Mouse (Mus musculus): ENCODE measurements around the gene Olfr1358.
"Not testable (repeated sequence)": the region's sequence is repeated elsewhere in the genome, so short reads cannot be mapped to it uniquely, and the experiment has no call there.

Gene Olfr1358

GRCm38 (mm10) chr10:78517128-78517527, at the start of gene Olfr1358:
Gene Olfr1358, plus strand, starts transcription at chr10:78517428.
- DNase-seq (ENCODE audit: low spot score), result no peak

- DNase-seq (ENCODE audit: low spot score), result no peak
Measured at GRCm38 (mm10) chr10:78467761-78468310, 49.4 kb upstream of the Olfr1358 start.

- DNase-seq (ENCODE audit: low spot score), result no peak
Measured at GRCm38 (mm10) chr10:78470582-78471313, 46.5 kb upstream of the Olfr1358 start.

DNA sequence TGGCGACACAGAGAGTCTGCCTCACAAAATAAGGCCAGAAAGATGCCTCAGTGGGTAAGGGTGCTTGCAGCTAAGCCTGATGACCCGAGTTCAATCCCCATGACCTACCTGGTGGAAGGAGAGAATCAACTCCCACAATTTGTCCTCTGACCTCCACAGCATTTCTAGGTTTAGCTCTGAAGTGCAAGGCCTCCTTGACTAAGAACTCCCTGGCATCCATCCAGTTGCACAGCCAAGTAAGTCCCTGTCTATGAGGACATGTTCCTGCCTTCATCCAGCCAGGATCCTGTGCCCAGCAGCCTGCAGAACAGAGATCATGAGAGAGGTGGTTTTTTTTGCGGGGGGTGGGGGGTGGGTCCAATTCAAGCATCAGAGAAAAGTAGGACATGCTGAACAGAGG, 45.2 kb upstream of the Olfr1358 start:
- no peak for DNase-seq (ENCODE audit: low spot score)

DNA sequence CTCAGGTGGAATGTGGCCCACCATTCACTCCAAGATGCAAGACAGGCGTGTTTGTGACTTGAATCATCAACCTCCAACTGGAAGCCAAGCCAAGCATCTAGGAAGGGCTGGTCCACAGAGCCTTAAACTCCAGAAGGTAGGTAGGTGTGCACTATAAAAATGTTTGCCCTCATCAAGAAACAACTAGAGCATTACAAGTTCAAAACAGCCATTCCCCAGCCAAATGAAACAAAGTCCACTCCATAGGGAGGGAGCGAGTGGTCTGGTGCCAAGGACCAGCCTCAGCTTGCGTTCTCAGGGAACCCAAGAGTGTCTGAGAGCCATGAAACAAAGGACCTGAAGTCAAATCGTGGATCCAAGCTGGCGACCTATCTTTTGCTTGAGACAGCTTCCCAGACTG, 43.8 kb upstream of the Olfr1358 start:
- DNase-seq (ENCODE audit: low spot score), result no peak

GRCm38 (mm10) chr10:78474759-78475158, 42.5 kb upstream of the Olfr1358 start:
- DNase-seq (ENCODE audit: low spot score), result no peak

GRCm38 (mm10) chr10:78476821-78477220, 40.4 kb upstream of the Olfr1358 start:
- no peak for DNase-seq (ENCODE audit: low spot score)

GRCm38 (mm10) chr10:78480954-78481927, 36.0 kb upstream of the Olfr1358 start:
- DNase-seq (ENCODE audit: low spot score), result no peak

DNA sequence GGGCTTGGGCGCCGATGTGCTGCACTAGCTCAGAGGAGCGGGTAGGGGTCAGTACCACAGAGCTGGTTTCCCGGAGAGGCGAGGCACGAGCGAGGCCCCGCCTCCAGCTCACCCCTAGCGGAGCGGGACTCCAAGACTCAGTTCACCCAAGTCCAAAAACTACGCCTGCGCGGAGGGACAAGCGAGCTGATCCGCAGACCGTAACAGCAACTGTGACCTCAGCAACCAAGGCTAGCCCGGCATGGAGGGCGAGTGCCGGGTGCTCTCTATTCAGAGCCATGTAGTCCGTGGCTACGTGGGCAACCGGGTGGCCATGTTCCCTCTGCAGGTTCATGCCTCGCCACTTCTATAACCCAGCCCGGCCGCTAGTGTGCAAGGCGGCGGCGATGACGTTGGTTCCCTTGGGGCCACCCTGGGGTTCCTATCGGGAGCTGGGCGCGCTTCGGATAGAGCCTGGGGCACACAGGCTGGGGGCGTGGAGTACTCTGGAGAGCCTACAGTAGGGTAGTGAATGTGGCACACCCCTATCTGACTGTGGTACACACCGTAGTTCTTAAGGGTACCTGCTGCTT, 35.2 kb upstream of the Olfr1358 start:
- DNase-seq (ENCODE audit: low spot score), result peak; percentile 65

GRCm38 (mm10) chr10:78485369-78485768, 31.9 kb upstream of the Olfr1358 start:
- DNase-seq (ENCODE audit: low spot score), result not testable (repeated sequence)

- DNase-seq (ENCODE audit: low spot score), result no peak
Measured at GRCm38 (mm10) chr10:78486871-78487270, 30.4 kb upstream of the Olfr1358 start.

DNA sequence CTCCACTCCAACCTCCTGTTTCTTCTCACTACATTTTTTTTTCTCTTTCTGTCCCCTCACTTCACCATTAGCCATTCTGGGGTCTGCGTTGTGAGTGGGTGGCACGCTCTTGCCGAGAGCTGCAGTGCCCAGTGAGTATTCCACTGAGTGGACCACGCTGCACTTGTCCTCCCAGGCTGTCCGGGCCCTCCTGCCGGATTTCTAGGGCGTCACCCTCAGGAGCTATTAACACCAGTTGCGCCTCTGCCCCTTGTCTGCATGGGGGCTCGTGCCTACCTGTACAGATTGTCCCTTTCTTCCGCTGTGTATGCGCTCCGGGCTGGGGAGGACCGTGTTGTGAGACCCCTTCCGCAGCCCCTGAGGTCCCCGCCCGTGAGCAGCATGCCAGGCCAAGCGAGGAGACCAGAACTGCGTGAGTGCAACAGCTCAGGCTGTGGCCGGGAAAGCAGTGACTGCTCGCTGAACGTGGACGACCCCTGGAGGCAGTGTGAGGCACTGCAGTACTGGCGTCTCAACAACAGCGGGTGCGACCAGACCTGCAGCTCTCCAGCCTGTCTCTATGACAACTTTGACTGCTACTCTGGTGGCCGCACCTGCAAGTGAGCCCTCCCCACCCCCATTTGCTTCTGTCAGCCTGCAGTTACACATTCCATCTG, 29.7 kb upstream of the Olfr1358 start:
- DNase-seq (ENCODE audit: low spot score), result peak; percentile 83

DNA sequence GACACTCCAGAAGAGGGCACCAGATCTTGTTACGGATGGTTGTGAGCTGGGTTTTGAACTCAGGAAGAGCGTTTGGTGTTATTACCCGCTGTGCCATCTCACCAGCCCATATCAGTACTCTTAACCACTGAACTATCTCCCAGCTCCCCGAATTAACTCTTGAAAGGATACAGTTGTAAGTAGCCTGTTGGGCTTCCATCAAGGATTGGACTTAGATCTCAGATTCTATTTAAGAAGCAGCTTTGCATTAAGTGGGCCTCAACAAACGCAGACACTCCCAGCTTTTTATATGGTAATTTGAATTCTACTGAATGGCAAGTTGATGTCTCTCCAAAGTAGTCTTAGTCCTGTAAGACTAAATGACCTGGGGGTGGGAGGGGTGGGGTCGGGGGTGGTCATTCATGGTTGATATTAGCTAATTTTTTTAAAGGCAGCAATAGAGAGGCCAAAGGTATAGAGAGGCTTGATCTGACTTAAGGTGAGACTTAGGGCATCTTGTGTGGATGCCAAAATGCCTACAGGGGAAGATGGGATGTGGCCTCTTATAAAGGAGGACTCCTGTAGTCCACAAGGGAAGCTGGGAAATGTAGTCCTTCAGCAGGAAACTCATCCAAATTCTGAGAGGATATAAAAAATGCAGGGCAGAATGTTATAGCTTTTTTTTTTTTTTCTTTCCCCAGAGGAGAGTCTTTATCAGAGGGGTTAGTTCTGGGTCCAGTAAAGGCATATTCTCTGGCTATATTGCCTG, 14.1 kb upstream of the Olfr1358 start:
- DNase-seq (ENCODE audit: low spot score), result no peak

- no peak for DNase-seq (ENCODE audit: low spot score)
Measured at GRCm38 (mm10) chr10:78519792-78520191, 2.6 kb downstream of the Olfr1358 start.

- DNase-seq (ENCODE audit: low spot score), result no peak
Measured at GRCm38 (mm10) chr10:78520260-78521005, 3.2 kb downstream of the Olfr1358 start.

DNA sequence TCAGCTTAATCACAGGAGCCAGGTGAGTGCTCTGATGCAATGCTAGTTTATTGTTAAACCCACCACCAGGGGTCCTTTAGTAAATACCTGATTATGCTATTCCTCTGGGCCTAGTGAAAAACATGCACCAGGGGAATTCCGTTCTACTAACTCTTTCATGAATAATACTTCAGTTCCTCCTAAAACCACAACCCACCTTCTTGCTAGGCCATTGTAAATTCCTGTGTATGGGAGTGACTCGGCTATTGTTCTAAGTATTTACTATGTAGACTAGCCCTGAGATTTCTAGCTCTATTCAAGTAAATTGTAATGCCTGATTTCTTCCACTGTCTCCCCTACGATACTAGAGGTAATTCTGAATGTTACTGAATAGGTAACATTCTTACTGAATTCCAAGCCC, 7.8 kb downstream of the Olfr1358 start:
- DNase-seq (ENCODE audit: low spot score), result not testable (repeated sequence)

DNA sequence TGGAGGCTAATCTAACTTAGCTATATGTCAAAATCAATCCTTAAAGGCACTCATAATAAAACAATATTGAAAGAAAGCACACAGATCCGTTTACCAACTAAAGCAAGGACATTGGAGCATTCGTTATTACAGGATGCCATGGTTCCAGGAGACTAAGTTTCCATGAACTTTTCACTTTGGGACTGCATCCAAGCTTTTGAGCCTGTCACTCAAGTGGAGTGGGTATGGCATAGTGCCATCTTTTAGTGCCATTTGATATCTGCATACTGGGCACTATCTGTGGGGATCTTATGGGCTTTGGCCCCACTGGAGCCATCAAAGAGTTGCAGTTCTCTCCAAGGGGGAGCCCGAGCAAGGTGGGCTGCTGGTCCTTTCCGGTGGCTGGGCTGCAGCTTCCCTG, 8.3 kb downstream of the Olfr1358 start:
- DNase-seq (ENCODE audit: low spot score), result no peak

- no peak for DNase-seq (ENCODE audit: low spot score)
Measured at GRCm38 (mm10) chr10:78540943-78541342, 23.7 kb downstream of the Olfr1358 start.

GRCm38 (mm10) chr10:78565070-78565469, 47.8 kb downstream of the Olfr1358 start:
- DNase-seq (ENCODE audit: low spot score), result no peak

GRCm38 (mm10) chr10:78569191-78569590, 52.0 kb downstream of the Olfr1358 start:
- DNase-seq (ENCODE audit: low spot score), result no peak

Measured in ovary, postnatal 36 days (tissue).